Mouse (Mus musculus) heart, adult 11 months (tissue): Measurements from ENCODE around the gene Cdh23.

ENCODE experiments used
- DNase-seq: peaks from one replicate; pipeline ENCODE4 v3.0.0; 2022

The Cdh23 gene

DNA sequence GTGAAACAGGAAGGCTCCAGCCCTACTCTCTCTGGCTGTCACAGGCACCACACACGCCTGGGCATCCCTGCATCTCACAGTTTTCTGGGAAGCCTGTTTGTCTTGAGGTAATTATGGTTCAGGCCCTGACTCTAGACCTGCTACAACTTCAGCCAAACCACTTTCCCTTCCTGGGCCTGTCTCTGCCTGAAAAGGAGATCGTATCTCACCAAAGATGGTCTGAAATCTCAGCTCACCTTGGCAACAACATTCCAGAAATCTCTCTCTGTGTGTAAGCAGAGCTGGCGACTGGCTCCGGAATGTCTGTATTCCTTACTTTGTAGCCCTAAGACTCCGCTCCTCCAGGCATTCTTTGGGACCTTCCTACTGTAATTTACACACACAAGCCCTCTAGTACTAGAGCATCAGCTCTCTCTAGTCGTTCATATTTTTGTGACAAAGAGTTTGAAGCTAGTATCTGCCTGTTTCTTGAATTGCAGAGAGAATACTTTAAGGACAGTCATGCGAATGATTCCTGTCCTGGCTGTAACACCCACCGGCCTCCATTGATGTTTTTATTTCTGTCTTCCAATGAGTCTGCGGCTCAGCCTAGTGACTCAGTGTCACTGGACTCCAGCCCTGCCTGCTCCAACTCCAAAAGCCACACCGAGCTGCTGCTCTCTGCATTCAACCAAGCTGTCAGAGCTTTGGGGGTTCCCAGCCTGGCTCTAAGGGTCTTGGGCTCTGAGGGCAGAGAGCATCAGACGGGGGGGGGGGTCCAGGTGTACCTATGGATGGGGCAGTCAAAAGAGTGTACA, 341.2 kb downstream of the Cdh23 start:
- DNase-seq = peak; percentile 92

DNA sequence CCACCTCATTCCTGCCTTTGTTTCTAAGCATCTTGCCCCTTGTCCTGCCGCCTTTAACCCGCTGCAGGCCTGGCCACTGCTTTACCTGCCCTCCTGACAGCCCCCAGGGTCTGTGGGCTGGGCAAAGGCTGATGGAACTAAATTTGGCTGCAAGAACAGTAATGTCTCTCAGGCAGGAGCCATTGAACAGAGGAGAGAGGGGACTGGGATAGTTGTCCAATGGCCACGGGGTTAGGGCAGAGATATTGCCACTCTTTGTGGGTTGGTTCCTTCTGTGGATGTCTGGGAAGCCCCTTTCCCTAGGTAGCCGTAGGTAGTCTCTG, 342.3 kb downstream of the Cdh23 start:
- DNase-seq = peak; percentile 90

DNA sequence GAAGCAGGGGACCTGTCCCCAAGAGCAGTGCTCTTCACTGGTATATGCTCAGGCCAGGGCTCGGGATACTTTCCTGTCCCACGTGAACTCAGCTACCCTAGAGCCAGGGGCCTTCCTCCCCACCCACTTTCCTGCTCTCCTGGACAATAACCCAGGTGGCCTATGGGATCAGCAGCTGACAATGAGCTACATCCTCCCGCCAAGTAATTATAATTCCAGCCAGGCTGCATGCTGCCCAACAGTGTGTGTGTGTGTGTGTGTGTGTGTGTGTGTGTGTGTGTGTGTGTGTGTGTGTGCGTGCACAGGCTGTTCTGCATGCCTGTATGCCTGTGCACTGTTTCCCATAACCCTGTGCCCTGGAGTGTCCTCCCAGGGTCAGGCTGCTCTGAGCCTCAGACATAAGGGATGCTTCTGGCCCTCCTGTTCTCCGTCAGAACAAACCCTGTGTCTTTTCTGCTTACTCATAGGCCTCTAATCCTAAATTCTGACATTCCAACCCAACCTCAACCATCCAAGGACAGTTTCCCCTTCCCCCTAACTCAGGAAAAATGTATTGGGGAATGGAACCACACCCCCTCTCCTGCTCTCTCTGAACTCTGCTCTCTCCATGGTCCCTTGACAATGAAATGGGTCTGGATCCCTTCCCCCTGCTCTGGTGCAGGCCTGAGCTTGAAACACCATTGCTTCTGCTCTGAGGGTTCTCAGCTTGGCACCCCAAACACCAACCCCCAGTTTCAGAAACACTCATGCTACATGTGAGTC, 342.9 kb downstream of the Cdh23 start:
- DNase-seq = peak; percentile 99

DNA sequence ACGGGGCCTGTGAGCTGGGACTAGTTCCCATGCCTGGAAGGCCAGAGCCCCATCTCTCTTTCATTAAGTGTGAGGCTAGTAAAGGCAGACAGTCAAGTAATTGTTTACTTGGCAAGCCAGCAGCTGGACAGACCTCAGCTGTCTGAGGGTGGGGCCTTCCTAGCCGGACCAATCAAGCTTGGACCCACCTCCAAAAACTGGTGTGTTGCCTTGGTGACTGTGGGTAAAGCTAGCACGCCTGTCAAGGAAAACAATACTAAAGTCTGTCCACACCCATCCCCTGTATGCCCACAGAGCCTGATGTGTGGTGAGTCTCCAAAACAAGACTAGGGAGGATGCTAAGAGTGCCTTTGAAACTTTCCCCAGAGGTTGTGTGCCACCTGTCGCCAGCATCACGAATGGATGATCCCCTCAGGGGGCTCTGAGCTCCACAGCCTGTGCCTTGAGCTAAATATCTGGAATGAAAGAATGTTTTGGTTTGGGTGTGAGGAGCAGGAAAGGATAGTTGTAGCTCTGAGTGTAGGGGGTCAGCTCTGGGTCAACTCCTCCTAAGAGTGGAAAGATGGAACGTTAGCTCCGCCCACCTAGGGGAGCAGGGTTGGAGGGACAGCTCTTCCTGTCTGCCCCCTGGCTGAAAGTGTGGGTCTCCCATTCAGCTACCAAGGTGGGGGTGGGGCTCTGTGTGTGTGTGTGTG, 344.4 kb downstream of the Cdh23 start:
- peak; percentile 99 for DNase-seq

DNA sequence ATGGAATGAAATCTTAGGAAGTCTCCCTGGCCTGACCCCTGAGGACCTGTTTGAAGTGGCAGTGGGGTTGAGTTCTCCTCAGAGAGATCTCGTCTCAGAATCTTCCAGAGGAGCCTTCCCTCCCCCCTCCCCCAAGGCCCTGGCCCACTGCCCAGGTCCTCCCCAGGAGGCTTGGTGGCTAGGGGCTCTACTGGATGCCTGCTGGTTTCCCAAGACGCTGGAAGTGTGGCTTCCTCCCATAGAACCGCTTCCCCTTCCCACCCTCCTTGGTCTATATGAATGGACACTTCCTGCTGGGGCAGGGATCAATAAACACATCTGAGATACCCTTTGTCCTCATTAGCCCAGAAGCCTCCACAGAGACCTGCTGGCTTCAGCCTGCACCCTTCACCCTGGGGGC, 345.0 kb downstream of the Cdh23 start:
- DNase-seq = peak; percentile 97

DNA sequence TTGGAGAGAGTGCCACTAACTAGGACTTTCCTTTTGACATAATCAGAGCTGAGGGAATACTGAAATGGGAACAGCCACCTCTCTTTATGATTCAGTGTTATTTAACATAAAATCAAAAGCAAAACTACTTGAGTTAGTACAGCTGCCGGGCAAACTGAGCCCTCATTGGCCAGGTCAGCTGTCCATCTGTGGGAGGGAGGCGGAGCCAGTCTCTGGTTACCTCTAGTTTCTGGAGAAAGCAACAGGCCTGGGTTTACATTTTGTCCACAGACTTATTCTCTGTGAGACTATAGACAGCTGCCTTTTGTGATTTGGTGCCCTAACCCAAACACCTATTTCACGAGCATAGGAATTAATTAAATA, 345.5 kb downstream of the Cdh23 start:
- DNase-seq = peak; percentile 99

DNA sequence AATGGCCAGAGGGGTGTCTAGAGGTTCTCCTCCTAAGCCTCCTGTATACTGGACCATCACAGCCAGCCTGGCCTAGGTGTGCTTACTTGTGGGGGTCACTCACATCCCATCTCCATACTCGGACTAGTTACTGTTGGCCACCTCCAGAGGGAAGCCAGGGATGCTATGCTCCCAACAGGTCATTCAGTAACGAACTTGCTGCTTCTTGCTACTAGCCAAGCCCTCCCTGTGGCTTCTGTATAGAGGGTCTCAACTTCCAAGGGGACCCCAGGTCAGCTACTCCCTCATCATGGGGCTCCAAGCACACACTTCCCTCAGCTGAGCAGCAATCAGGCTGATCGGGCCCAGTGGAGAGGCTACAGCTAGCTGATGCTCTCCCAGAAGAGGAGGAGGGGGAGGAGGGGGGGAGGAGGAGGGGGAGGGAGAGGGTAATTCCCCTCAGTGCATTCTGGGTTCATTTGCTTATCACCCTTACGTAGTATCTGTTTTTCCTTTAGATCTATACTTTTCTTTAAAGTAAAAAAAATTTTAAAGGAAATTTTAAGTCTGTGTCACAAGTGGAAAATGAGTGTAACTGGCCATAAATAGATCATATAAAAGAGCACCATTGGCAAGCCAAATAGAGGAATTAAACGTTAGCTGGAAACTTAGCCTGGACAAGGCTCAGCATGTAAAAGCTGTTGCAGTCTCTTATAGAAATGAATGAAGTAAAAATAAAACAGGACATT, 346.0 kb downstream of the Cdh23 start:
- DNase-seq = peak; percentile 94

DNA sequence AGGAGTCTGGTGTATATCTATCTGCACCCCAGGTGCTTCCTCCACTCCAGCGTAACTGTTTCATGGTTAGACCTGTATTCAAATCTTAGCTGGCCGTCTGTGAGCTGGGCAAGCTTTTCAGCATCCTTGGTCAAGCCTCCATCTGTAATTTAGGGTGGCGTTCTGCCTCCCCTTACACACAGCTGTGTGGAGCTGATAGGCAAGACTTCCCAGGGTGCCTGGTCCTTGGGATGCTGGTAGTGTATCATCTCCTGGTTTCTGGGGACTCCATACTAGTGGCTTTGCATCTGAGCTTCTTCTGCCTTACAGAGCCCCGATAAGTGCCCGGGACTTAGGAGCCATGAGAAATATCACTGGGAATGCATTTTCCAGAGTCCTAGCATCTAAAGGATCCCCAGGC, 346.6 kb downstream of the Cdh23 start:
- DNase-seq = no peak

DNA sequence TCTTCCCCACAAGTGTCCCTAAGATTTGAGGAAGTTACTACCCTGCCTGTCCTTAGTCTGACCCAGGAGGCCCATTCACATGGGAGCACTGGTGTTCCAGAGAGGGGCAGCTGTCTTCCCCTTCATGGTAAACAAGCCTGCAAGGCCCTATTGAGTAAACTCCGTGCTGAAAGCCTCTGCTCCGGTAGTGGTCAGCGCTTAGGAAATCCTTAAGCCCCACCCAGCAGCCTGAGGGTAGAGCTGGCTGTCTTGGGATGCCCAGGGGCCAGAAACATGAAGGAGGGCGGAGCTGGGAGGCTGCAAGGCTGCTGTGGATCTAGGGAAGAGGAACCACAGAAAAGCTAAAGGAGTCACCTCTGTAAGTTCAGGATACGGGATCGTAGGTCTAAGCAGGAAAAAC, 347.2 kb downstream of the Cdh23 start:
- DNase-seq = peak; percentile 99

DNA sequence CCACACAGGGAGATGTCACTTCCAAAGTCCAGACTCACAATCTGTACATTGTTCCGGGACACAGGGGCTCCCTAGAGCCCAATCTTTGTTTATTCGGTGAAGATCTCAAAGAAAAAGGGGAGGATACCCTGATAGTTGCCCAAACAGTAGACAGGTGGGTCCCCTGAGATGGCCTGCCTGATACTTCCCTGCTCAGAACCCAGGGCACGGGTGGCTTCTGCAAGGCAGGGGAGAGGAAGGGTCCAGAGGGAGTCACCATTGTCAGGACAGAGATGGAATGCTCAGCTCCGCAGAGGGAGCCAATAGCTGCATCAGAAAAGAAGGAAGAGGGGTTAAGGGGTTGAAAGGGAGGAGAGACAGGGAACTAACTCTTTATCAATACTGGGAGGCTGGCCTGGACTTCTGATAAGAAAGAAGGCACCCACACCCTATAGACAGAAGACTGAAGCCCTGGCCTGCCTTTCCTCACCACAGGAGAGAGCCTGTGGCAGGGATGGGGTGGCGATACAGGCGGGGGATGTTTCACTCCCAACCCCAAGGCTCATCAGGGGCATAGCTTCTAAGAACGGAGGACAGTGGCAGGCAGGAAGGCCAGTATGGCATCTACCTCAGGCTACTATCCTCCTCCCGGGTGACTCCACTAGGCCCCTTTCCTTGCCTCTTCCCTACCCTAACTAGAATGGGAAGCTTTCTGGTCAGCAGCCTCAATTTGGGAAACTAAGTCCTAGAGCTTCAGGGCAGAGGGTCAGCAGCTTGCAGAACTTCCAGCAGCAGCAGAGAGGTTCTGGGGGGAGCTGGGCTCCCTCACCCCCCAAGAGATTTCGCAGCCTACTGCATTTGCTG, 348.3 kb downstream of the Cdh23 start:
- peak; percentile 95 for DNase-seq

DNA sequence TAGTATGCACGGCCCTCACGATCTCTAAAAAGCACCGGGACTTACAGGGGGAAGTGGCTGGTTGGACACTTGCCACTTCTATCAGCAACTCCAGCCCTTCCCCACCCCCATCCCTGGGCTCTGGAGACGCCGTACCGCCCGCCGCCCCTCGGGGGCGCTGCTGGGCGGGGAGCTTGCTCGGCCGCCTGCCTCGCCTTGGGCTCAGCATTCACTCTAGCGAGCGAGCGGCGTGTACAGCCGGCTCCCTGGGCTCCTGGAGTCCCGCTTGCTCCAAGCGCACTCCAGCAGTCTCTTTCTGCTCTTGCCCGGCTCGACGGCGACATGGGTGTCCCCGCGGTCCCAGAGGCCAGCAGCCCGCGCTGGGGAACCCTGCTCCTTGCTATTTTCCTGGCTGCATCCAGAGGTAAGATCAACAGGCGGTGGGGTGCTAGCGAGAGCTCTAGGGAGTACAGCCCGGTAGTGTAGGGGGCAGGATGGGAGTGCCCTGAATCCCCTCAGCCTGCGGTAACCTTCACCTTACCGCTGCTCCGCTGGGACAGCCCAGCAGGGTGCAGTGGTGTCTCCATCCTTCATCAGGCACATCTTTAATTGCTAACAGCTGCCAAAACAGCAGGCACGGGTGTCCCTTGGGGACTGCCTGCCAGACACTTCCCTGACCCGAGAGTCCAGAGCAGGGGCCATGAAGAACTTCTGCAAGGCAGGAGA, 349.4 kb downstream of the Cdh23 start, which contains the start of gene Vsir:
Gene Vsir, plus strand, starts transcription at position 151 of the 705 bp plus-strand sequence.
- DNase-seq = peak; percentile 99

DNA sequence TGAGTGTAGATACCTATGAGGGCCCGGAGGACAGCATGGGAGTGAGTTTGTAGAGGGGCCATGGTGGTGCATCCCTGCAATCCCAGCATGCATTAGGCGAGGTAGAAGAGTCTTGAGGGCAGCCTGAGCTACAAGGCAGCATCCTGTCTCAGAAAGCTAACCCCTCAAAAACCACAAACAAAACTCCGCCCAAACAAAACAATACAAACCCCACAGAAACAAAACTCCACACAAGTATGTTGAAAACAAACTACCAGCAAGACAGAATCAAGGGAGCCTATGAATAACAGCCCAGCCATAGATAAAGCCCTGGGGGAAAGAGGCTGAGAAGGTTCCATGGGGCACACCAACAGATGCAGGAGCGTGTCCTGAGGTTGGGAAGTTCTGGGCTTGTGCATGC, 350.2 kb downstream of the Cdh23 start:
- DNase-seq = no peak

DNA sequence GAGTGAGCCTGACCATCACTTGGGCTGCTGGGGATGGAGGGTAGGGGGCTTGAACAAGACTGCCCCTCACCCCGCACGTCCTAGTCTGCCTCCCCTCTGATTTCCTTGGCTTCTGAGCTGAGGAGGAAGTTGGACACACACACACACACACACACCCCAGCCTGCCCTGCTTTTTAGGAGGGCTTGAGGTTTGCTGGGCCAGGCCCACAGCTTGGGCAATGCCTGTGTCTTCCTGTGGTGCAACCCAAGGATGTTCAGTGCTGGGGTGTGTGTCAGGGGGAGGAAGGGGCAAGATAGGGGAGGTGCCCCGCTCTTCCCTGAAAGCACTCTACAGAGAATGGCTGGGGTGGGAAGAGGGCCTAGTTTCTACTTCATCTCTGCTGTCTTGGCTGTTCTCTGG, 352.2 kb downstream of the Cdh23 start:
- peak; percentile 95 for DNase-seq

DNA sequence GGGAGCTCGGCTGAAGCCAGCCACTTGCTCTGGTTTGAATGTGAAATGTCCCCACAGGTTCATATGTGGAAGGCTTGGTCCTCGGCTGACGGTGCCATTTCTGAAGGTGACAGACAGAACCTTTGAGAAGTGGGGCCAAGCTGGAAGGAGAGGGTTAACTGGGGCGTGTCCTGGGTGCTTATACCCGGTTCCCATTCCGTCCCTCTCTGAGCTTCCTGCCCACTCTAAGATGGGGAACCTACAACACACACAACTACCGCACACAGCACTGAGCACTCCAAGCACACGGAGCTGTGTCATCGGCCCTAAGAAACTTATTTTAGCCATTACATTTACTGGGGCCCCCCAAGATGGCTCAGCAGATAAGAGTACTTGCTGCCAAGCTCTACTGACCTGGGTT, 354.8 kb downstream of the Cdh23 start:
- peak; percentile 80 for DNase-seq

DNA sequence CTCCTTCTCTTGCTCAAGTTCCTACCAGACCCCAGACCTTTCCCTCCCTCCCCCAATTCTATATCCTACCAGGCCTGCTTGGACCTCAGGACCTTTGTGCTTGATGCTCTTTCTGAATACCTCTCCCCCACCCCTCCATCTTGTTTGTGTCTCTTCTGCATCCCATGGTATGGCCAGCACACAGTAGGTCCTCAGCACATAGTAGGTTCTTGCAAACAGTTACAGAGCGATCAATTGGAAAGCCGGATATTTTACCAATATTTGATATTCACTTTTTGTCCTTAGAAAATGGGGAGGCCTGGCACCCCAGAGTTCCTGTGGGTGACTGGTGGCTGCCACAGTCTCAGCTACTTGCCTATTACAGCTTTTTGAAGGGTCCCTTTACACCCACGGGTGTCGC, 361.3 kb downstream of the Cdh23 start:
- no peak for DNase-seq

DNA sequence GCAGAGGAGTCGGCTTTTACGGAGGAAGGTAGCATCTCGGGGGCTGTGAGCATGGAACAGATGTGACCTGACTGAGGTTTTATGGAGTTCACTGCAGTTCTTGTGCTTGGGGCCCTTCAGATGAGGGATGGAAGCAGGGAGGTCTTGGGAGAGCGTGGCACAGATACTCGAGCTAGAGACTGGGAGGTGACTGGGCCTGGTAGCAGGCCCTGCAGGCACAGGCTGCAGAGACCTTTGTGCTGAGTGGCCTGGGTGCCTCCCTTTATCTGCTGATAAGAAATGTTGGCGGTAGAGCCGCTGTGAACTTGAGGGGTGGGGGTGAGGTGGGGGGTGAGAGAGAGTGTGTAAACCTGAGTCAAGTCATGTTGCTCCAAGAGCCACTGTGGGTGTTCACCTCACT, 361.7 kb downstream of the Cdh23 start:
- DNase-seq = no peak

DNA sequence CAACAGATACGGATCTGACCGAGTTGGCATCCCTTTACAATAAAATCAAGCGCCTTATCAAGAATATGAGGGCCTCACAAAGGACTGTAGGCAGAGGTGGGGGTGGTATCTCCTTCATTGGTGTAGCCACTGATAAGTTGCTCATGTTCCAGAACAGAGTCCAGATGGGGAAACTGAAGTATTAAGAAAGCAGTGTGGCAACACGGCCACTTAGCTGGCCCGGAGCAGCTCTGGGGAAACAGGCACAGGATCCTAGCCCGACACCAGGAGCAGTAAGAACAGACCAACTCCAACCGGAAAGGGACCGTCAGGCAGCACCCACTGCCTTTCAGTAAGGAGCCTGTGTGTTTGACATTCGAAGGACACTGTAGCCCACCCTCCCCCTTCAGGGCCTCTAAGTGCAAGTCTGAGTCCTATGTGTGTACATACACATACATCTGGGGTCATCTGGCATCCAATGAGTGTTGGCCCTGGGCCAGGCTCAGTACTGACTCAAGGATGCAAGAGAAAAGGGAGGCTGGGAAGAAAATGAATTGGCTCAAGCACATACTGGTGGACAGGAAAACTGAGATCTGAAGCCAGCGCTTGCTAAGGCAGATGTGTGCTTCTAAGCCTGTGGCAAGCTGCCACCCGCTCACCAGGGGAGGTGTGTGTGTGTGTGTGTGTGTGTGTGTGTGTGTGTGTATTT, 367.2 kb downstream of the Cdh23 start:
- DNase-seq = peak; percentile 92

DNA sequence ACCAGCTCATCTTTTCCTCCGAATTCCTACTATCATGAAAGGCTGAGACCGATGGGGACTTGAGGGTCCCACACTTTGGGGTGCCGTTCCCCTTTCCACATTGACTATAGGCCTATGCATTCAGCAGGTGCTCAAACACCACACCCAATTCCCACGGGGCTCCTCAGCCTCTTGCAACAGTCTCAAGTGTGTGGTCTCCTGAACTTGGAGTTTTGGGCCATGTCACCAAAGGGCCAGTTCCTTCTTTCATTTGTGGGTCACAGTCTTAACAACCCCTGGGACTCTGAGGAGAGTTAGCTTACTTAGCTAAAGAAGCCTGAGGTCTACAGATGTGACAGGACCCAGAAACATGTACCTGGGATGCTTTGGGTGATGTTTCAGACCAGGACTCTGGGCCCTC, 380.1 kb downstream of the Cdh23 start:
- no peak for DNase-seq

DNA sequence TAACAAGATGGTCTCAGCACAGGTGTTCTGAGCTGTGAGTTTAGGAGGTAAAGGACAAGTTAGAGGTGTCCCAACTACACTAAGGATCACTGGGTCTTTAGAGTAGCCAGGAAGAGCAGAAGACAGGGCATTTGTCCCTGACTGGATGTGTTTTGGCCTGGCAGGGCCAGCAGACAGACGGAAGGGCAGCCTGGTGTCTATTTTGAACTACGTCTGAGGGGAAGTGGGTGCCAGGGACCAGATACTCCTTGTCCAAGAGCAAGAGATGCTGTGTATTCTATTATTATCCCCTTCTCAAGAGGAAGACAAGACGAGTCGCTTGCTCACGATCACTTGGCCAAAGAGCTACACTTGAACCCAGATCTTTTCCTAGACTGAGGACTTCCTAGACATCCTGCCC, 382.7 kb downstream of the Cdh23 start:
- no peak for DNase-seq

DNA sequence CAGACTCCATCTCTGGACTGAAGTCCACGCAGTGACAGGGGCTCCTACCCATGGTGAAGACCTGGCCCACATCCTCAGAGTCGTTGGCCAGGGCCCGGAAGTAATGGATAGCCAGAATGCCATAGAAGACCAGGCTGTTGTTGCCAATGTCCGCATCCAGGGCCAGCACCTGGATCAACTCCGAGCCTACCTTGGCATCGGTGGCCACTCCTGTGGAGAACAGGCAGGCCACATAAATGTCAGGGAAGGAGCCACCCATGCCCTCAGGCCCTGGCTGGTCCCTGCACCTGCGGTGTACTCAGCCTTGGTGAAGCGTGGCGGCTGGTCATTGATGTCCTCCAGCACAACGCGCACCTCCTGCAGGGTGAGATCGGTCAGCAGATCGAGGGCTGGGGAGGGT, 385.7 kb downstream of the Cdh23 start:
- DNase-seq = no peak
